Mouse (Mus musculus): Measurements from ENCODE around the gene Olfr1375.
A peak's percentile ranks its signal among the peaks of the same experiment; 100 is the strongest.
"Not testable (repeated sequence)": the region's sequence is repeated elsewhere in the genome, so short reads cannot be mapped to it uniquely, and the experiment has no call there.

Olfr1375 gene

GRCm38 (mm10) chr11:51047809-51048208, at the start of gene Olfr1375:
Gene Olfr1375, plus strand, starts transcription at chr11:51048109.
- not testable (repeated sequence) for DNase-seq

GRCm38 (mm10) chr11:51003296-51003695, 44.6 kb upstream of the Olfr1375 start, which contains the start of gene Olfr51:
Gene Olfr51, plus strand, starts transcription at chr11:51003596.
- DNase-seq: no peak

GRCm38 (mm10) chr11:51011821-51012220, 36.1 kb upstream of the Olfr1375 start:
- peak in 1 of 2 experiments; percentile 16 for DNase-seq

GRCm38 (mm10) chr11:51013936-51014335, 34.0 kb upstream of the Olfr1375 start, which contains the start of gene Olfr54:
Gene Olfr54, plus strand, starts transcription at chr11:51014236.
- DNase-seq: no peak

- no peak for DNase-seq
Observed at GRCm38 (mm10) chr11:51016341-51016740, 31.6 kb upstream of the Olfr1375 start.

- not testable (repeated sequence) for DNase-seq
Observed at GRCm38 (mm10) chr11:51026811-51027210, 21.1 kb upstream of the Olfr1375 start.

- not testable (repeated sequence) for DNase-seq
Observed at GRCm38 (mm10) chr11:51029381-51029780, 18.5 kb upstream of the Olfr1375 start.

GRCm38 (mm10) chr11:51030225-51030624, 17.7 kb upstream of the Olfr1375 start:
- no peak for DNase-seq

GRCm38 (mm10) chr11:51032851-51033250, 15.1 kb upstream of the Olfr1375 start:
- DNase-seq: peak in 1 of 2 experiments; percentile 3

- not testable (repeated sequence) for DNase-seq
Observed at GRCm38 (mm10) chr11:51034141-51034540, 13.8 kb upstream of the Olfr1375 start.

GRCm38 (mm10) chr11:51035951-51036350, 12.0 kb upstream of the Olfr1375 start:
- DNase-seq: no peak

GRCm38 (mm10) chr11:51044776-51045175, 3.1 kb upstream of the Olfr1375 start:
- not testable (repeated sequence) for DNase-seq

GRCm38 (mm10) chr11:51051678-51052077, 3.8 kb downstream of the Olfr1375 start:
- no peak for DNase-seq

GRCm38 (mm10) chr11:51053230-51053629, 5.3 kb downstream of the Olfr1375 start:
- no peak for DNase-seq

GRCm38 (mm10) chr11:51059151-51059571, 11.3 kb downstream of the Olfr1375 start, which contains the start of gene Zfp354a:
Gene Zfp354a, plus strand, starts transcription at chr11:51059257.
- DNase-seq: peak; percentile 64 to 66

- no peak for DNase-seq
Observed at GRCm38 (mm10) chr11:51059640-51060039, 11.7 kb downstream of the Olfr1375 start.

GRCm38 (mm10) chr11:51060981-51061380, 13.1 kb downstream of the Olfr1375 start:
- peak in 1 of 2 experiments; percentile 4 for DNase-seq

- no peak for DNase-seq
Observed at GRCm38 (mm10) chr11:51063276-51063675, 15.4 kb downstream of the Olfr1375 start.

GRCm38 (mm10) chr11:51063841-51064240, 15.9 kb downstream of the Olfr1375 start:
- no peak for DNase-seq

GRCm38 (mm10) chr11:51084527-51084926, 36.6 kb downstream of the Olfr1375 start:
- DNase-seq: no peak

- DNase-seq: no peak
Observed at GRCm38 (mm10) chr11:51085269-51085668, 37.4 kb downstream of the Olfr1375 start.

Data from lung, adult 18-20 months (tissue).